Mouse (Mus musculus) adrenal gland, postnatal 4 days (tissue): ENCODE measurements around the gene Jph2. TPM values are rescaled to one million over a fixed set of nuclear protein-coding genes. Genes with fewer than 3 reads are reported as not detected.

ENCODE experiments used
- DNase-seq, 2 experiments: peaks; one replicate each; pipeline ENCODE4 v3.0.0; 2021 to 2022; ENCODE audit warnings: low spot score in 2 of 2, mixed read lengths in 2 of 2
- total RNA-seq, 2 experiments: library from RNA; stranded (reverse); gene quantifications; 2 replicates each; pipeline ENCODE4 v1.2.3; 2021

The Jph2 gene
- total RNA-seq, 2 experiments from 2014 or later = 9.3 to 13.0 TPM

DNA sequence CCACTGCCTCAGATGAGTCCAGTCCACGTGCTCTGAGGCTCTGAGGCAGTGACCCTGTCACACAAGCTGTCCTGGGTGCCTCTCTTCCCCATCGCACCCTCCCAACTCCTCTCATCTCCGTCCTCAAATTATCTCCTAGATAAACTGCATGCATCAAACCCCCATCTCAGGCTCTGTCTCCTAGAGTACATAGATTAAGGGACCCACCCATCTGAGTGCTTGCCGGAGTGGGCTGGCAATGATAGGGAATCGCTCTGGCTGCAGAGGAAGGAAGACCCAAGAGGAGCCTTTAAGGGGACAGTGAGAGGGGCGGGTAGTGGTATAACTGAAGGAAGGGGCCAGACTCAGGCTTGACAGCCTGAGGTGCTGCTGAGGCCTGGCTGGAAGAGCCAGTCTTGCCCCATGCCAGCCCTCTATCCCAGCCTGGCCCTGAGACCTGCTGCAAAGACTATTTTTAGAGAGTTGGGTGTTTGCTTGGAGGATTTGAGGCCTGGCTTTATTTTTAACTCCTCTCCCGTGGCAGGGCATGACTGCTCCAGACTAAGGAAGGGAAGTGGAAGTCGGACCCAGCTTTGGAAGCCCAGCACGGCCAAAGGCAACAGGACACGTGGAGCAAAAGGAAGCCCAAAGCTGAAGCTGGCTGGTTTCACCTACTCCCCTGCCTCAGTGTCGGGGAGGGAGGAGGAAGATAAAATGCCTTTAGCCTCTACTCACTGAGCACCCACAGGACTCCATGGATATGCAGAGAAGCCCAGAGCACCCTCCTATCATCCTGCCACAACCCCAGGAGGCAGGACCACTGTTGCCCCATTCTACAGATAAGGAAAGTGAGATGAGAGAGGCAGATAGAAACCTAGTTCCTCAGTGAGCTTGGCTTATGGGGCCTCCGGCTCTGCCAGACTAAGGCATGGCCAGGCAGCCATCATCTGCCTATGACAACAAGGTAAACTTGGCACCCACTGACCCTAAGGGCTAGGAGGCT, 34.6 kb downstream of the Jph2 start:
- DNase-seq = no peak

DNA sequence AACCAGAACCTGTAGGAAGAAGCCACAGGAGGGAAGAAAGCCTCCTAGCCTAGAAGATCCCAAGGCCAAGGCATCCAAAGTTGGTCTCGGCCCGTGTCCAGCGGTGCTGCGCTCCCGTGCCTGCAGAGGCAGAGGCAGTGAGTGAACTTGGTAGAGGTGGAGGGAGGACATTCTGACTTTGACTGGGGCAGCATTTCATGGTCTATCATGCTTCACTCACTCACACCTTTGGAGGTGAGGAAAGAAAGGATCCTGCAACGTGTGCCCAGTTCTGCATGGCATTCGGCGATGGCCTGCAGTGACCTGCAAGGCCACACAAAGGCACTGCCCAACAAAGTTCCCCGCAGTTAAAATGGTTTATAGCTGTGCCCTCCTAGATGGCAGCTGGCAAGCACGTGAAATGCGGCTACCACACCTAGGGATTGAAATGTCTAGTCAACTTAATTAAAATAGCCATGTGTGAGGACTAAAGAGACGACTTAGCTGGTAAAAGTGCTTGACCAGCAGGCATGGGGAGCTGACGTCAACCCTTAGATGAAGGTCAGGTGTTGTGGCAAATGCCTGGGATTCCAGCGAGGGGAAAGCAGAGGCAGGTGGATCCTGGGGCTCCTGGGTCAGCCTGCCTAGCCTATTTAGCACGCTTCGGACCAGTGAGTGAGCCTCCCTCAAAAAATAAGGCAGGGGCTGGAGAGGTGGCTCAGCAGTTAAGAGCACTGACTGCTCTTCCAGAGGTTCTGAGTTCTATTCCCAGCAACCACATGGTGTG, 36.8 kb downstream of the Jph2 start:
- no peak for DNase-seq

DNA sequence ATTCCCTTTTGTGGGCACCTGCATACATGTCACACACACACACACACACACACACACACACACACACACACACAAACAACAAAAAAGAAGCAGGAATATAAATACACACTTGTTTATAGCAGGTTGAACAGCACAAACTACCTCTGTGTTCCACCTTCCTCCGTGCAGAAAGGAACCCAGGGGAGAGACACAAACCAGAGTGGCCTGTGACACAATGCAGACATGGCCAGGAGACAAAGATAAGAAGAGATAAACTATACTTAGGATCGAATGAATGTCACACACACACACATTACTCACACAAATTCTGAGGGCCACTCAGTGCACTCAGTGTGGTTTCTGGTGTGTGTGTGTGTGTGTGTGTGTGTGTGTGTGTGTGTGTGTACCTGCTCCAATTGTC, 38.5 kb downstream of the Jph2 start:
- DNase-seq = no peak

DNA sequence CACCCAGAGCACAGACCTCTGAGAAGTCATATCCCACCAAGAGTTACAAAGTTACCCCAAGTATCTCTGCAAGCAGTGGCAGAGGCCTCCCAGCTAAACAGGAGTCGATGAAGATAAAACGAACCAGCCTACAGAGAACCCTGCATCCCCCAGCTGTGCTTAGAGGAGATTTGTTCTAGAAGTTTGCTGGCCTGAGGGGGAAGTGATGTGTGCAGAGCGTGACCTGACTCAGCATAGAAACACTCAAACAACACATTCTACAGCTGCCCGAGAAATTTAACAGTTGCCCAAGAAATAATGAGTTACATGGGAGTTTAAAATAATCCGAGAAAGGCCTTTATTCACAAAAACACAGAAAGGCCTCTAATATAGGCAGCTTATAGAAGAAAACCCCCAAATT, 39.1 kb downstream of the Jph2 start:
- DNase-seq = no peak

DNA sequence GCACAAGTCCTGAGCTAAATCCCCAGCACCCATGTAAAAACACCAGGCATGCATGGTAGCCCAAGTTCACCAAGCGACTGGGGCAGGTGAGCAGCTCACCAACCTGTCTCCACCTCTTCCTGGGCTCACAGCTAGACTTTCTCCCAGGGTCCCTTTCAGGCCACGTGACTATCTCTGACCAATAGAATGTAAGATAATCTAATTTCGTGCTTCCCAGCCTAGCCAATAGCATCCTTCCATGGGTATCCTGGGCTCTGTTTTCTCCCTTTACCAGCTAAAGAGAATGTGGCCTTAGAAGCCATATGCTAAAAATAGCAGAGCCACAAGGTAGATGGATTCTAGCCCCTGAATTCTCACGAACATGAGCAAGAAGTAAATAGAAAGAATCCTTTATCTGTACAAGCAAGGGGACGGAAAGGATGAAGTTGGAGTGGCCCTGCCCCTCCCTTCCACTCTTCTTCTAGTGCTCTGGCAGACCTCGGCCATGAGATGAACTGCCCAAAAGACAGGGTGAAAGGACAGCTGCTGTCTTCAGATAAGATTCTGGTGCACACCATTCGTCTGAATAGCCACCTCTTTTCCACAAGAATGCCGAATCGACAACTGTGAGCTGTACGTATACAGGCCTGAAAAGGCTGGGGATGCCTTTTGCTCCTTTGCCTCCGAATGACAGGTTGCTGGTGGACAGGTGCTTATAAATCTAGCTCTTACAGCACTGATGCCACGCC, 41.5 kb downstream of the Jph2 start:
- DNase-seq = no peak

DNA sequence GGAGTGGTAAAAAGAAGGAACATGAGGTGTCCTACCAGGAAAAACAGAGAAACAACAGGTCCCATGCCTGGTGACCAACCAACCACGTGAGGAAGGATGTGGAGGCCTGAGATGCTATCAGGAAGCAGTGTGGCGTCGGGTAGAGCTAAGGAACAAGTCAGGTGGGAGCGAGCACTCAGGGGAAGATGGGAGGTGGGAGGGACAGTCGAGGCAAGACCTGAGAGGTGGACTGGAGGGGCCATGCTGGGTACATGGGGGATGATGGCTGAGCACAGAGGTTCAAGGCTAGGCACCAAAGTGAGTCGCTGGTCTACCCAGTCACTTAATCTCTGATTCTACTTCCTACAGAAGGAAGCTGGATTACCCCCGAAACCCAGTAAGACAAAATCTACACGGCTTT, 42.1 kb downstream of the Jph2 start:
- no peak for DNase-seq

DNA sequence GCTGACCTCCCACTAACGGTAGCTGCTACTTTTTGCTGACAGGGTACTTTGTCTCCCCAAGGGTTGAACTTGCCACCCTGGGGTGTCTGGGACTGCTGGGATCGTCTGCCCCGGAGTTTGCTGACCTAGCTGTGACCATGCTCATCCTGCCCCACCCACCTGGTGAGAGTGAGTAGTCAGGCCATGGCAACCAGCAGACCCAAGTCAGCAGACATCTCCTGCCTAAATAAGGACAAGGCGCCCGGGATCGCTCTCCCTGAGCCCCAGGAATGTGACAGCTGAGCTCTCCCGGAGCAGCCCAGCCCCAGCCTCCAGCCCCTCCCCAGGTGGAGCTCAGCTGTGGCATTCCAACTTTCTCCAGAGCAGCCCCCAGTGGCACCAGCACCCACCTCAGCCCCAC, 44.1 kb downstream of the Jph2 start:
- DNase-seq = no peak

DNA sequence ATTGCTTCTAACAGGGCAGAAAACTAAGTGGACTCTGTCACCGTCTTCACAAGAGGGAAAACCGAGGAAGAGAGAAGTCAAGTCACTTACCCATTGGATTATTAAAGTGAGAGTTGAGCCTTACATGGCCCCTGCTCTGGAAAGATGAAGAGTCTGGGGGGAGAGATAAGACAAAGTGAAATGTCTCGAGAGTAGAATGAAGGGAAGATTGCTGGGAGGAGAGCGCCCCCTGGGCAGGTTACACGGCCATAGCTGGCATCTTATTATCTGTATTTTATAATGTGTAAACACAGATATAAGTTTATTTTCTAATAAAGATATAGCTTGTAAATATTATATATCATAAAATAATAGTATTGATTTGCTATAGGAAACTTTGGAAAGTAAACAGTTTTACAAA, 47.4 kb downstream of the Jph2 start:
- DNase-seq = no peak

DNA sequence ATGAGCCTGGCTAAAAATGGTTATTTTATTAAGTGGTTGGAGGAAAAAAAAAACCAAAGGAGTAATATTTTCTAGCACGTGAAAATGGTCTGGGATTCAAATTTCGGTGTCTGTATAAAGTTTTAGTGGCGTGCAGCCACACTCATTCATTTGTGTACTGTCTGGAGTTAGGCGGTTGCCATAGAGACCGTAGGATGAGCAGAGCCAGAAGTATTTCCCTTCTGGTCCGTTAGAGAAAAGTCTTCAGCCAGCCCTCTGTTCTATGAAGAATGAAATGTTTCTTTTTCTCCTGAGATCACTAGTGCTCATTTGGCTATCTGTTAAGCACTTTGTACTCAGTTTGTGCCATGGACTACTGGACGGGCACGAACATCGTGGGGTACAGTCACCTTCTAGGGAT, 48.4 kb downstream of the Jph2 start:
- DNase-seq = no peak

DNA sequence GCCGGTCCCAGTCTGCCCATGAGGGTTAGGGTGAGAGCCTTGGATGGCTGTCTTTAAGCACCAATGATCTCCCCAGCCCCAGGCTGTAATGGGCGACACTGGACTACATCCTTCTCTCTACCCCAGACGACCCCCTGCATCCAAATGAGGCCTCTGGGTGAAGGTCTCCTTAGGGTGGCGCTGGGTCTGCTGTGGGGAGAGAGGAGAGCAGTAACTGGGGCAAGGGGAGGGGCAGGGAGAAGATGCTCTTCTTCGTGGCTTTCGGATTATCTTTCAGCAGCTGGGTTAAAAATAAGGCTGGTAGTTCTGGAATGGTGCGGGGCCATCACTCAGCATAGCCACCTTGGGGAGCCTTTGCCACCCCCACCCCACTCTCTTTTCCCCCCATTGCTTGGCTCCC, 49.1 kb downstream of the Jph2 start:
- no peak for DNase-seq

DNA sequence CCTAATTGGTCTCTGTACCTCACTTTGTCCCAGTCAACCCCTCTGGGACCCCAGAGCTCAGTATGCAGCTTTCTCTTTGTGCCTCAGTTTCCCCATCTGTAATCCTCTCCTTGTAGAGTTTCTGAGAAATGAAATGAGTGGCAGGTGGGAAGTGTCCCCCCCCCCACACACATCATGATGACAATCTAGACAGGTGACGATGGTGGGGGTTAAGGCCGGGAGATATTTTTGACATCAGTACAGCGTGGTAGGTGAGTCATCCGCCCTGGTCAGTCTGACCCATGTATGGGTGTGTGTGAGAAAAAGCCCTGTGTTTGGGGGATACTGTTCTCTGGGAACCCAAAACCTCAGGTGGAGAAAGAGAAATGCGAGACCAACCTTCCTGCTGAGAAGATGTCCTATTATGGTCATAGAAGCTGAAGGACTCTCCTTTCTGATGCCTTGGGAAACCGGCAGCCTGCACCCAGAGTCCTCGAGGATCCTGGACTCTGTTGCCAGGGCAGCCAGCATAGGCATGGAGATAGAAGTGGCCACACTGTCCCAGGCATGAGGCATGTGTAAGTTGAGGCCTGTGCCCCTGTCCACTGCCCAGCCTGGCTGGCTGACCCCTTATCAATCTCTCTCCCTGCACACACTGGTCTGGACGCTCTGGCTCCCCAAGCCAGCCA, 50.1 kb downstream of the Jph2 start:
- DNase-seq = no peak

DNA sequence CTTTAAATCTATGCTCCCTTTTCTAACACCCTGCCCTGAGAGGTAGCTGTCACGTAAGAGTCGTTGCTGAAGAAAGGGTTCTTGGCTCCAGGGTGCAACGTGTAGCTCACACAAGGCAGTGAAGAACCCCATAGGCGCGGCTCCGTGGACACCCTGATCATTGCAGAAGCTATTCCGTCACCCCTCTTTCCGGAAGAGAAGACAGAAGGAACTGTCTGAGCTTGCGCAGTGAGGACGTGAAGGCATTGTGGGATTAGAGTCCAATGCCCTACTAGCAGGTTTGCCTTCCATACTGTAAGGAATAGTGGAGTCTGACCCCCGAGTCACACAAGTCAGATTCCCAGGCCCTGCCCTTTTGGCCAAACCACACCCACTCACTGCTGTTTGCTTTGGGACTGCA, 51.3 kb downstream of the Jph2 start:
- no peak for DNase-seq

DNA sequence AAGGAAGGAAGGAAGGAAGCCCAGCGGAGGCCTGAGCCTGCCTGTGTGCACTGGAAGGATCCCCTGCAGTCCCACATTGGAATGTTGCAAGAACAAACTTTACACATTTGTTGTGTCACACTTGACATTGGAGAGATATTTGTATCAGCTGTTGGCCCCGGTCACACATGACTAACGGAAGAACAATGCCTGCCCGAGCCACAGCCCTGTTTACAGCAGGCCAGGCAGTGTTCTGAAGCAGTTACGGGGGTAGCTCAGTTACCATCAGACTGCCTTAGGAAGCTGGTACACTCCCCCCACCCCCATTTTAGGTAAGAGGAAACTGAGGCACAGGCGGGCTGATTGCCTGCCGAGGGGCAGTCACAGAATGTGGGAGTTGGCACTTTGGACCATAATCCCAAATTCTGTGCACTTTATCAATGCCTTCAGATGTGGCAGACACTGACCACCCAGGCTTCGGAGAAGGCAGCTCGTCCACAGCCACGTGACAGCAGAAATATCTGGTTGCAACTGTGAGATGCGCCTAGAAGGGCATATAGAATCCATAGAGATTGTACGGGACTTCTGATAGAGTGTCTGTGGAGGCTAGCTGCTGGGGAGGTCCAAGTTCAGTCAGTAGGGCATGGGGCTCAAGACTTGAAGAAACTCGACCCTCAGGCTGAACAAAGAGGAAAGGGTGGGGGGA, 52.7 kb downstream of the Jph2 start:
- no peak for DNase-seq

DNA sequence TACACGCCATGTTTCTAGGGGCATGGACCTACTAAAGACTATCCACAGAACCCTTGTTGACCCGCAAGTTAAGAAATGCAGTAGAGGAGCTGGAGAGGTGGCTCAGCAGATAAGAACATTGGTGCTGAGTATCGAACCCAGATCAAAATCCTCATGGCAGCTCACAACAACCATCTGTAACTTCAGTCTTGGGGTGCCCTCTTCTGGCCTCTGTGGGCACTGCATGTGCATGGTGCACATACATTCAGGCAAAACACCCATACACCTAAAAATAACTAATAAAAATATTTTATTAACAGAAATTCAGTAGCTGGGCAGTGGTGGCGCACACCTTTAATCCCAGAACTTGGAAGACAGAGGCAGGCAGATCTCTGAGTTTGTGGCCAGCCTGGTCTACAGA, 54.1 kb downstream of the Jph2 start:
- no peak for DNase-seq

DNA sequence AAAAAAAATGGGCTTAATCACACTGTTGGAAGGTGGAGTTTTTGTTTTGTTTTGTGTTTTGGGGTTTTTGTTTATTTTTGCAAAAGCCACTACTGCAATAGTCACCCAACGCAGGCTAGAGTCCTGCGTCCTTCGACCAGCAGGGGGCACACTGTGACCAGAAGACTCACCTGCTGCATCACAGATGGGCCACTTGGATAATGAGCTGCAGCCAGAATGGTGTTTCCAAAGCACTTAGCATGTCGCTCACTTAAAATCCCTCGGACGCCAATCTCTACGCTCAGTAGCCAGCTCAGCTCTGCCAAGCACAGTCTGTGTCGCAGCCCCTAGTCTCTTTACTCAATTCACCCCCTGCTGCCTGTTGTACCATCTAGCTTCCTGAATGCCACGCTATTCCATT, 57.5 kb downstream of the Jph2 start:
- DNase-seq = peak; percentile 19 to 35

DNA sequence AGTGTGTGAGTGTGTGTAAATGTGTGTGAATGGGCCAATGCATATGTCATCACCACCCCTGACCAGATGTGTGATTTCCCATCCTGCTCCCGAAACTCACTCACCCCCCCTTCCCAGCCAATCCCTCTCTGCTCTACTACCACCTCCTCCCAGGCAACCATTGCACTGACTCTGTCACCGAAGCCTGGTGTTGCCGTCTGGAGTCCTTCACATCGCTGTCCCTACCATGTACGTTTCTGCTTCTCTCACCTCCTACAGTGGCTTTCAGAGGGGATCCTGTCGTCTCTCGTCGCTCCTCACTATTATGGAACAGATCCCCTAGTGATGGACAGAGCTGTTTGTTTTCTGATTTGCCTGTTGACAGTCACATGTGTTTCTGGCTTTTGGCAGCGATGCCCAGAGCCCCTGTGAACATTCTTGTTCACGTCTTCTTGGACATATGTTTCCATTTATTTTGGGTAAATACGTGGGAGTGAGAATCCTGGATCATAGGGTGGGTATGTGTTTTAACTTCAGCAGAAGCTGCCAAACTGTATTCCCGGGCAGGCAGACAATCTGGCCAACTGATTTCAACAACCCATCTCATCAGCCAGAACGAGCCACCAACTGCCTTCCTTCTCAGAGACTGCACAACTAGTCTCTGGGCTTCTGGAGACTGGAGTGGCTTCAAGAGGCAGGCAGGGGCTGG, 65.3 kb downstream of the Jph2 start:
- no peak for DNase-seq

DNA sequence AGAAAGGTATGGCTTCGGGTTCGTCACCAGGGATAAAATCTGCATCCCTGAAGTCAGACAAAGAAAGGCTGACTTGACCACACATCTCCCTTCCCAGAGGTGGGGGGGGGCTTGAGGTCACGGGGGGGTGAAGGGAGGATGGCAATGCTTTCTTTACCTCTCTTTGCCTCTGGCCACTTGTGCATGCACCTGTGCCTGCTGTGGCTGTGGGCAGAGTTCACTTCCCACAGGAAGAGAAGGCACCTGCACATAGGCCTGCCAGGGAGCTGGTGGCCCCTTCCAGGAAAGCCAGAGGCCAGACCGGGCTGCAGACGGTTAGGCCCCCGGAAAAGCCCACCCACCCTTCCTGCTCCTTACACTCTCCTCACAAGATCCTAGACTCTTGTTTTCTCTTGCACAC, 66.4 kb downstream of the Jph2 start:
- DNase-seq = no peak

DNA sequence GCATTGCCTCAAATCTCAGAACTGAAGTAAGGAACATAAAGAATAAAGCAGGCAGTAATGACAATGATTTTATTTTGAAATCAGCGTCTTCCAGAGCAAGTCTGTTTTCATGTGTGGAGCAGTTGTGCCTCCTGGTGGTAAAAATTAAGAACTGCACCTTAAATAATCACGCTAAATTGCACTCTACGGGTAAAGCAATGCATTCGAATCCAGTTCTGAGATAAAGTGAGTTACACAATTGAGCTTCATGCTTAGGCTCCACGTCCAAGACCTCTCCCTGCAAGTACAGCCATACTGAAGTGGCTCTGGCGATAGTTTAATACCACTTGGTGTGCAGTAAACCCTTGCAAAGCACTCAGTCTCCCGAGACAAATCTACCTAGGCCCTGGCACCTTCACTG, 67.1 kb downstream of the Jph2 start:
- no peak for DNase-seq

DNA sequence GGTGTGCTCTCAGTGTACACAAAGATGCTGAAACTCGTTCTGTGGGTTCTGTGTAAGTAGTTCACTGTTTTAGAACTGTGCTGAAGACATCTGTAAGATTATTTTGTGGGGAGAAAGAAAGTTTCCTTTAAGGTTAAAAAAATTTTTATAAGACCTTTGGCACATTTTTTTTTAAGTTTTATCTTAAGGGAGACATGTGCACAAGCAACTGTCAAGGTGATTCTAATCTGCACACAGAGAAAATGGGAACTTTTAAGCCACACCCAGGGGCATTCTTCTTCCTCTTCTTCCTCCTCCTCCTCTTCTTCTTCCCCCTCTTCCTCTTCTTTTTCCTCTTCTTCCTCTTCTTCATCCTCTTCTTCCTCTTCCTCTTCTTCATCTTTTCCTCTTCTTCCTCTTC, 74.6 kb downstream of the Jph2 start:
- no peak for DNase-seq

DNA sequence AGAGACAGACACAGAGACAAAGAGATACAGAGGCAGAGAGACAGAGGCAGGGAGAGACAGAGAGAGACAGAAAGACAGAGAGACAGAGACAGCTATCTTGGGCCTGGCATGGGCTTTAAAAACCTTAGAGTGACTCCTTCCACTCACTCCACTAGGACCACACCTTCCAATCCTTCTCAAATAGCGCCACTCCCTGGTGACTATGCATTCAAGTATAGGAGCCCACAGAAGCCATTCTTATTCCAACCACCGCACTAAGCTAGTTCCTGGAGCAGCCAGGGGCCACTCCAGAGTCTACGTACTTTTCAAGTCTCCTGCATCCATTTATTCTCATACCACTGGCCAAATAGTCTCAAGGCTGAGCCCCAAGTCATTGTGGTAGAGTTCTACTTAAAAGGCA, 79.0 kb downstream of the Jph2 start:
- no peak for DNase-seq
